Mouse (Mus musculus) liver, embryonic 14.5 days (tissue): Measurements from ENCODE around the gene Tbck. TPM values are rescaled to one million over a fixed set of nuclear protein-coding genes. Genes with fewer than 3 reads are reported as not detected.

Experiments used
- ATAC-seq: fragments of 200-750 bp; cut with Nextera tagmentation; 2 replicates; pipeline ENCODE4 v1.8.0; 2017; ENCODE audit warnings: moderate number of reproducible peaks, mild to moderate bottlenecking, moderate library complexity; ENCODE audit not compliant: insufficient read depth
- DNase-seq, 3 experiments: peaks; one replicate each; pipeline ENCODE4 v3.0.0-alpha.2; 2012 to 2013; ENCODE audit warnings: low read depth in 3 of 3, low spot score in 3 of 3
- H3K27ac ChIP-seq: fragments of 300-500 bp; sonication (generic); 2 replicates; pipeline ENCODE4 v1.5.1; 2014; ENCODE audit warnings: moderate library complexity, mild to moderate bottlenecking, control low read depth, inconsistent platforms
- H3K27me3 ChIP-seq: fragments of 300-500 bp; sonication (generic); 2 replicates; pipeline ENCODE4 v1.6.1; 2014; ENCODE audit warnings: mild to moderate bottlenecking, low read length, moderate library complexity; ENCODE audit not compliant: control insufficient read depth, insufficient read depth
- H3K36me3 ChIP-seq: fragments of 300-500 bp; sonication (generic); replicated peaks from 2 replicates; pipeline ENCODE4 v1.6.1; 2014; ENCODE audit warnings: low read depth; ENCODE audit not compliant: control insufficient read depth, insufficient read depth
- H3K4me1 ChIP-seq, 2 experiments: fragments of 200-500 bp in 1 of 2; fragments of 300-500 bp in 1 of 2; sonication (generic) in 1 of 2; replicated peaks; 2 replicates each; pipeline ENCODE4 v1.6.1; 2012 to 2014; ENCODE audit warnings: antibody characterized with exemption in 1 of 2, inconsistent platforms in 1 of 2, low read length in 1 of 2; ENCODE audit not compliant: control insufficient read depth in 2 of 2, insufficient read depth in 2 of 2
- H3K4me2 ChIP-seq: fragments of 300-500 bp; sonication (generic); 2 replicates; pipeline ENCODE4 v1.6.1; 2014; ENCODE audit warnings: low read depth, mild to moderate bottlenecking, control low read depth, moderate library complexity
- H3K4me3 ChIP-seq, 2 experiments: fragments of 200-500 bp in 1 of 2; fragments of 300-500 bp in 1 of 2; sonication (generic) in 1 of 2; 2 replicates each; pipeline ENCODE4 v1.5.1; 2012 to 2014; ENCODE audit warnings: low read depth in 2 of 2, low read length in 2 of 2, mild to moderate bottlenecking in 2 of 2, control low read depth in 1 of 2, inconsistent platforms in 1 of 2, moderate library complexity in 1 of 2; ENCODE audit not compliant: insufficient read depth in 1 of 2
- H3K9ac ChIP-seq: fragments of 300-500 bp; sonication (generic); replicated peaks from 2 replicates; pipeline ENCODE4 v1.6.1; 2014; ENCODE audit warnings: mild to moderate bottlenecking, control low read depth, moderate library complexity
- H3K9me3 ChIP-seq: fragments of 300-500 bp; sonication (generic); 2 replicates; pipeline ENCODE4 v1.6.1; 2016; ENCODE audit warnings: low read length, mixed read lengths; ENCODE audit not compliant: control insufficient read depth
- CTCF ChIP-seq: IDR thresholded peaks from 2 replicates; pipeline ENCODE4 v1.5.1; 2016; ENCODE audit warnings: antibody characterized with exemption, low read depth, control low read depth
- EP300 ChIP-seq: IDR thresholded peaks from 2 replicates; pipeline ENCODE4 v1.6.1; 2016; ENCODE audit warnings: antibody characterized with exemption, low read depth
- WGBS: fragments of 180-500 bp; shearing (Covaris S2); extraction: QIAGEN DNeasy Blood & Tissue Kit; methylation state at CpG from one replicate; pipeline ENCODE4 v1.1.7; 2014; ENCODE audit not compliant: insufficient replicate concordance; 5-methylcytosine and 5-hydroxymethylcytosine counted together
- polyA plus RNA-seq, 2 experiments: library from polyadenylated mRNA; depleted of rRNA in 1 of 2; stranded (reverse) in 1 of 2; unstranded in 1 of 2; fragments of >200 nt; fragmentation: Nextera tagmentation in 1 of 2; extraction: Ambion mirVana in 1 of 2; gene quantifications; 2 replicates each; pipeline versions ENCODE4 v1.2.1 to v1.2.3; 2012 to 2014

Gene Tbck
- polyA plus RNA-seq, 2 experiments: 0.92 to 2.3 TPM

GRCm38 (mm10) chr3:132838656-132839417 is 154.9 kb downstream of the Tbck start:
- Histone ChIP-seq H3K27ac (no peak overlapping the region), H3K36me3 (no peaks in the 10 kb centered on the region), H3K27me3 (no peaks in the 10 kb centered on the region), H3K4me2 (no peak overlapping the region), H3K9me3 (no peaks in the 10 kb centered on the region), H3K4me1 (no peaks in the 10 kb centered on the region), H3K4me3 (no peak overlapping the region), H3K9ac (no peak overlapping the region)
- TF ChIP-seq EP300: no peak
- ATAC-seq (no peak), DNase-seq (no peak)
- 79% methylated on average over 14 of the region's 15 CpGs for WGBS

DNA sequence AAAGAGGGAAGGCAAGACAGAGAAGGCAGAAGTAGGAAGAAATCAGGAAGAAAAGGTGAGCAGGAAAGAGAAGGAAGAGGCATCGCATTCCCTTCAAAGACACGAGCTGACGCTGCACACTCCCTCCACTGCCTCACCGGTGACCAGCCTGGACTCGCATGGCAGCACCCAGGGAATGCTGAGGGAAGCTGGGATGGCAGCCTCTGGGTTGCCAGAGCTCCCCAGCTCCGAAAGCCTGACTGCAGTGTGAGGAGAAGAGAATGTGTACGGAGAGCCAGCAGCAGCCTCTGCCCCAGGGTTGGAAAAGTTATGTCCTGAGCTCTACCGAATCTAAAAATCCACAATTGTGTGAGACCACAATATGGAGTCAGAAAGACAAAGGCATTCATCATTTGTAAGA is 155.6 kb downstream of the Tbck start:
- Histone ChIP-seq H3K4me3 (no peak overlapping the region), H3K4me1 (no peaks in the 10 kb centered on the region), H3K36me3 (no peaks in the 10 kb centered on the region), H3K9me3 (no peaks in the 10 kb centered on the region), H3K9ac (no peak overlapping the region), H3K27me3 (no peaks in the 10 kb centered on the region), H3K4me2 (no peak overlapping the region), H3K27ac (no peak overlapping the region)
- TF ChIP-seq CTCF (no peak), EP300 (no peak)
- ATAC-seq (no peak), DNase-seq (no peak)
- 90% methylated on average over 8 of the region's 8 CpGs for WGBS

DNA sequence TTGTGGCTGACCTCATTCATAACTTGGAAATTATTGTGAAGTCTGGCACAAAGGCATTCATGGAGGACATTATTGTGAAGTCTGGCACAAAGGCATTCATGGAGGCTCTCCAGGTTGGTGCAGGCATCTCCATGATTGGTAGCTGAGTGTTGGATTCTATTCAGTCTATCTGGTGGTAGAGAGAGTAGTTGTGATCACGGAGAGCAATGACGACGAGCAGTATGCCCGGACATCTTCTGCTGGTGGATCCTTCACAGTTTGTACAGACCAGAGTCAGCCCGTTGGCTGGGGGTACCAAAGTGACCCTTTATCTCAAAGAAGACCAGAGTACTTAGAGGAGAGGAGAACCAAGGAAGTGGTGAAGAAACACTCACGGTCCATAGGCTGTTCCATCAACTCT is 158.7 kb downstream of the Tbck start:
- Histone ChIP-seq H3K9ac (no peak overlapping the region), H3K27ac (no peak overlapping the region), H3K27me3 (no peaks in the 10 kb centered on the region), H3K4me3 (no peak overlapping the region), H3K4me2 (no peak overlapping the region), H3K4me1 (no peaks in the 10 kb centered on the region), H3K9me3 (no peaks in the 10 kb centered on the region), H3K36me3 (no peaks in the 10 kb centered on the region)
- DNase-seq: no peak
- ATAC-seq: no peak
- no peak for TF ChIP-seq EP300
- TF ChIP-seq CTCF: no peak
- whole genome bisulfite sequencing: 81% methylated on average over 6 of the region's 6 CpGs

DNA sequence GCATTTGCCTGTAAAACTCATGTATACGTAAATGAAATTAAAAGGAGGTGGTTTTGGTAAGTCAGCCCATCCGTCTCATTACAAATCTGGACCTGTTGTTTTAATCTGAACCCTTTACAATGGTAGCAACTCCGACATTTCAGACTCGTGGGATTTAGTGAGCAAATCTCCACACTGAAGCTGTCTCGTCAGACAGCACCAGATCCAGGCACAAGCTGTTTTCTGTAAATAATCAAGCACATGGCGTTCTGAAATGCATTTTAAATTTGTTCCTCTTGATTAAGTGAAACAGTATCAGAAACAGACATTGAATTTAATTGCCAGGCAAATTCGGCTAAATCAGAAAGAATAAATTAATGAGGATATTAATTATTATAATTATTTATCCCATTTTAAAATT is 165.7 kb downstream of the Tbck start:
- 63% methylated on average over 7 of the region's 7 CpGs for WGBS
- H3K27me3 ChIP-seq: no peaks in the 10 kb centered on the region
- H3K4me3 ChIP-seq: no peak overlapping the region
- TF ChIP-seq CTCF: no peak
- TF ChIP-seq EP300: no peak
- H3K9ac ChIP-seq: no peak overlapping the region
- H3K36me3 ChIP-seq: no peaks in the 10 kb centered on the region
- no peaks in the 10 kb centered on the region for H3K4me1 ChIP-seq
- no peak overlapping the region for H3K4me2 ChIP-seq
- no peaks in the 10 kb centered on the region for H3K9me3 ChIP-seq
- no peak for ATAC-seq
- DNase-seq: no peak
- H3K27ac ChIP-seq: no peak overlapping the region

DNA sequence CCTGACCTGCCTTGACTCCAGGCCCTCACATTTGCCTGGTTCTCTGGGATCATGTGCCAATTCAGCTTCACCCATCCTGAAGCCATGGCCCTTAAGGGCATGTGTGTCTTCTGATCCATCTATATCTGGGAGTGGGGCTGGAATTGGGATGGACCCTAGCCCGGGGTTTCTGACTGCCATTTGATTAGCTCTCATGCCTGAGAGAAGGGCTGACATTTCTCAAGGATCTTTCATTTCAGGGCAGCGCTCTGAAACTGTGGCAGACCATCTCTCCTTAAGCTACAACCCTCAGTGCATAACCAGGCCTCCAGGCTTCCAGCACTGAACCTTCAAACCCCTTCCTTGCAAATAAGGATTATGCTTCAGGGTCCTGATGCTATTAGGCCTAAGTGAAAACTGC is 166.5 kb downstream of the Tbck start:
- no peak for TF ChIP-seq EP300
- TF ChIP-seq CTCF: no peak
- Histone ChIP-seq H3K4me2 (no peak overlapping the region), H3K4me1 (no peaks in the 10 kb centered on the region), H3K9me3 (no peaks in the 10 kb centered on the region), H3K27me3 (no peaks in the 10 kb centered on the region), H3K27ac (no peak overlapping the region), H3K4me3 (no peak overlapping the region), H3K36me3 (no peaks in the 10 kb centered on the region), H3K9ac (no peak overlapping the region)
- ATAC-seq (no peak), DNase-seq (no peak)
- WGBS: 54% methylated on average over 2 of the region's 2 CpGs
